Mouse (Mus musculus) fat pad, adult 2 months (tissue): ENCODE data around the gene Ddc.

ENCODE experiments used
- DNase-seq: peaks from one replicate; pipeline ENCODE4 v3.0.0-alpha.2; 2011; ENCODE audit warnings: low read depth, low spot score; ENCODE audit errors: extremely low read depth

Gene Ddc

GRCm38 (mm10) chr11:11850476-11851267, 47.3 kb downstream of the Ddc start:
- no peak for DNase-seq

DNA sequence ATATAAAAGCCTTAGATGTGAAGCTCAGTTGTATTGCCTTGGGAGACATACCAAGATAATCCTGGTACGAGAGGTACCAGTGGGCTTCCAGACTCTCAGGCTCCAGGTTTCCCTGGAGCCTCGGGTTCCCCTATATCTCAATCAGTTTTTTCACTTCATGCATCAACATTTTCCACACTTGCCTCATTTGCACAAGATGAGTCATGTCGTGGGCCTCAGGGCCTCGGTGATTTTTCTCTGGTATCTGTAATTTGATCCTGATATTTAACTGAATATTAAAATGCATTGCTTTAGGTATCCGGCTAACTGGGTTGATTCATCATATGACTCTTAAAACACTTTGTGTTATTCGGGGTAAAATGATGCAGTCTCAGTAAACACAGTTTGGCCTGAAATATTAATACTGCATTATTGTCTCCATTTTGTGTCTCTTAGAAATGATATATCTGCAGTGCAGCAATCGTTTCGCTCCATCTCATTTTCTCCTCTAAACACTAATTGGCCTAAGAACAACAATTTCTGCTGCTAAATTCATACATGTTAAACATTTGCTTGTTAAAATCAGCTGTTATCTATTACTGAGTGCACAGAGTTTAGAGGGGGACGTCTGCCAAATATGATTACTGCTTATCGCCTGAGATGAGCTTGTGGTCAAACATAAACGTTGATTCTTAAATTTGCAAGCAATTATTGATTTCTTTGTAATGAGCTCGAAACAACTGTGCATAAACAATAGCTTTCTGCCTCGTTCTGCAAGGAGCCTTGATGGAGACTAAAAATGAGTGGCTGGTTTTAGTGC, 48.2 kb downstream of the Ddc start:
- no peak for DNase-seq

DNA sequence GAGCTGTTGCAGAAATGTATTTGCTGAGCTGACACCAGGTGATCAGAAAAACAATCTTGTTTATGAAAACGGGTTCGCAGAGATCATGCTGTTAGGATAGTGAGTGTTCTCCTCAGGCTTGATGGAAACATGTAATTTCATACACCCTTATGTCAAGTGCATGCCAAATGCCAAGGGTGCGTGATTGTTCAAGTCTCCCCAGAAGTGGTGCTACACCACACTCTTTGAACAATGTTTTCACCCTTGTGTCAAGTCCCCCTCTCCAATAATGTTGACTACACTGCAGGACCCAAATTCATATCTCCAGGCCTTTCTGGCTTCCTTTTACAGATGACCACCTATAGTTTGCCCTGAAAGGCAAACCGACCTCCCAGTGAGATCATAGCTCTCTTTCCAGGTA, 49.5 kb downstream of the Ddc start:
- no peak for DNase-seq

GRCm38 (mm10) chr11:11845044-11845443, 52.9 kb downstream of the Ddc start:
- DNase-seq = no peak

- DNase-seq = no peak
These were observed 53.5 kb downstream of the Ddc start for GRCm38 (mm10) chr11:11844367-11844971.

DNA sequence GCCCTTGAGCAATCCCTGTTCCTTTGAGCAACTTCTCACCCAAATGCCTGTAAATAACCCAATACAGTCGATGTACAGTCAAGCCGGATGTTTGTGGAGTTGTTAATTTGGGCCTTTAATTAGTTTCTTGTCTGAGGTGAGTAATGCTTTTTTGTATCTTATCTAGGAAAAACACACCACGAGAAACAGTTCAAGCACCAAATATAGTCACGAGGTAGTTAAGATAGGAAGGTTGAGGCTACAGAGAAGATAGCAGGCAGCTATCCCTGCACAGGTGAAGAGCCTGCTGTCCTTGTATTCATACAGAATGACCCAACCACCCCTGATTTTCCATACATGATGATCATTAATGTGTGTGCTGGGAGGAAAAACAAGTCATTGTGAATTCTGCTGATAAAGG, 56.4 kb downstream of the Ddc start:
- DNase-seq = no peak

GRCm38 (mm10) chr11:11840746-11841145, 57.2 kb downstream of the Ddc start:
- no peak for DNase-seq

DNA sequence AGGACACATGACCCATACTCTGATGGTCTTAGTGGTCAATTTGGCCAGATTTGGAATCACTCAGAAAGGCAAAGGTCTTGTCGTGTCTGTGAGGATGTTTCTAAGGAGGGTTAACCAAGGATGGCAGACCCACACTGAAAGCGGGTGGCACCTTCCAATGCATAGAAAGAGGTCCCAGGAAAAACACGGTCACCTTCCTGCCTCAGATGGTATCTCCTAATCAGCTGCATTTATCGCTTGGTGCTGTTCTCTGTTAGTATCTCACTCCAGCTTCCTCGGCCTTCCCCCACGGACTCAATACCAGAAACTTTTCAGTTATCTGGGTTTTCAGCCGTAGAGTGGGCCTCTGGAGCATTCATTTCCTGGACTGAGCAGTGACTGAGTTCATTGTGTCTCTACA, 58.1 kb downstream of the Ddc start:
- no peak for DNase-seq

- DNase-seq = no peak
These were observed 60.6 kb downstream of the Ddc start for GRCm38 (mm10) chr11:11837384-11837783.

DNA sequence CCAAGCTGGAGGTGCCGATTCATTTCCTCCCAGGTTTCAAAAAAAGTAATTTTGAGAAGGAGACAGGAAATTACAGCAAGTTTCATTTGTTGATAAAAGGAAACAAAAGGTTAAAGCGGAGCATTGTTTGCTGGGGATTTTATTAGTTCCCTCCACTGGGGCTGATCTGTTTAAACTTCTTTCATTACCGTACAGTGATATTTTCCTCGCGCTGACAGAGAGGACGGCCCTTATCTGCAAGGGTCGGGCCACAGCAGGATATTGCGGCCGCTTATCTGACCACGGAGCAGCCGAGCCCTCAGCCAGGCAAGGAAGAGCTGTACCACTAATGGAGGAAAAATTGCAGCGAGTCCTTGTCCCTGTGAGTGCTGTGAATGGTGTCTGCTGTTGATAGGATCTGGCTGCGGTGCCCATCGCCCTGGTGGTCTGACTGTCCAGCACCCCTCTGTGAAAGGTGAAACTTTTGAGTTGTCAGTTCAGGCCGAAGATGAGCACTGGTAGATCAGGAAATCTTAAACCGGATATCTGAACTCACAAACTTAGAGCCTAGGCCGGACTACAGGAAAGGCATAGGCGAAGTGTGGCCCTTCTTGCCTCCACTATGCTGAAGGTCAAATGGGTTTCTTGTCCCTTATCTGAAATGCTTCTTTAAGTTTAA, 61.1 kb downstream of the Ddc start:
- no peak for DNase-seq

DNA sequence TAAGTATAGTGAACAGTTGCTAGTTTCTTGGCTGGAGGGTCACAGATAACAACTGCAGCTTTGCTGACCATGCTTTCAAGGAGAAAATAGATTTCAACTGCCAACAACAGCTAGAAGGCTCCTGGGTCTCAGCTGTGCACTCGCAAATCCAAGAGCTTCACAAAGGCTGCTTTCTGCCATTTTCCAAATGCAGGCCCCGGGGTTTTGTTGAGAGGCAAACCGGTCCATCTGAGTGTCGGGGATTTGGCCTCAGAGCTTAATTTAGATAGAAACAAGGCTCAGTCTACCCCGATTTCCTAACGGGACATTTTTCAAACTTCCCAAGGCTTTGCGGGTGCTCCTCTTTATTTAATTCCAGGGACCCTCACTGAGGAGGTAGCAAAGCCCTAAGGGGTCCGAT, 61.7 kb downstream of the Ddc start:
- DNase-seq = no peak

DNA sequence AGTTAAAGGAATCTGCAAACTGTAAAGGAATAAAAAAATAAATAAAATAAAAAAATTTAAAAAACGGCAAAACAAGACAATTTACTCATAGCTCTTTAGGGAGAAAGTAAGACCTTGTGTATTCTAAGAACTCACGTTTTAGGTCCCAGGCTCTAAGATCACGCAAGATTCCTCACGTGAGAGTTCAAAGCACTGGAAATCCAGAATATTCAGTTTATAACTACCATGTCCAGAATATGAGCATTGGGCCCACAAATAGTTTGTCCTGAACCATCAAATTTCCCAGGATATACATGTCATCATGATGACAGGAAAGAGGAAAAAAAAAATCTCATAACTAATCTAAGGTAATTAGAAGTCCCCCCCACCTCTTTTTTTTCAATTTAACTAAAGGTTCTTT, 62.2 kb downstream of the Ddc start:
- no peak for DNase-seq

DNA sequence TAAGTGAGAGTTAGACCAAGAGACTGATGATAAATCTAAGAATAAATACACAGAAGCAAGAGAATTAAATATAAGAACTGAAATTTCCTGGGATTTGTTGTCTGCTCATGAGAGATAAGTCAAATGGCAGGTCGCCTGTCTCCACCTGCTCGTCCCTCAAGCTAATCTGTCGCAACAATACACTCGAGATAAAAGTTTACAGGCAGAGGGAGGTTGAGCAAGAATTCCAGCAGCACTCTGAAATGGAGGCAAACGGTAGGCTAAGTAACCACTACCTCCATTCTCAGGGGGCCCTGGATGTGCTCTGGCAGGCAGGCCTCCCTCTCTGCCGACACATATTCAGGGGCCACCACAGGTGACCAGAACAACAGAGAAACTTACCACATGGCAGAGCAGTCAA, 62.6 kb downstream of the Ddc start:
- DNase-seq = no peak

DNA sequence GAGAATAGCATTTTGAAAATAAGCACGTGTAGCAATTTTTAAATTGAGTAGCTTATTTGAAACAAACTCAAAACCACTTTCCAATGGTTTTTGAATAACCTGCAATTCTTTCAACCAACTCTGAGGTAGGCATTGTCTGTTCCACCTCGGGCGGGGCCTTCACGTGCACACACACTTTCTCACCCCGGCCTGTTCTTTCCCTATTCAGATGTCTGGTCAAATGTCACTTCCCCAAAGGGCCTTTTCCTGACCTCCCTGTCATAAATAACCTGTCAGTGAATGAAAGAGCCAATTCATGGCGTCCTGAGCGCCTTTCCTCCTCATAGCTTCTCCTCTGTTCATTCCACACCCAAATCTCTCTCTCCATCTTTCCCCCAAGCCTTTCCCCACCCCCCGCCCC, 64.8 kb downstream of the Ddc start:
- no peak for DNase-seq

- no peak for DNase-seq
These were observed 65.2 kb downstream of the Ddc start for GRCm38 (mm10) chr11:11832755-11833084.

DNA sequence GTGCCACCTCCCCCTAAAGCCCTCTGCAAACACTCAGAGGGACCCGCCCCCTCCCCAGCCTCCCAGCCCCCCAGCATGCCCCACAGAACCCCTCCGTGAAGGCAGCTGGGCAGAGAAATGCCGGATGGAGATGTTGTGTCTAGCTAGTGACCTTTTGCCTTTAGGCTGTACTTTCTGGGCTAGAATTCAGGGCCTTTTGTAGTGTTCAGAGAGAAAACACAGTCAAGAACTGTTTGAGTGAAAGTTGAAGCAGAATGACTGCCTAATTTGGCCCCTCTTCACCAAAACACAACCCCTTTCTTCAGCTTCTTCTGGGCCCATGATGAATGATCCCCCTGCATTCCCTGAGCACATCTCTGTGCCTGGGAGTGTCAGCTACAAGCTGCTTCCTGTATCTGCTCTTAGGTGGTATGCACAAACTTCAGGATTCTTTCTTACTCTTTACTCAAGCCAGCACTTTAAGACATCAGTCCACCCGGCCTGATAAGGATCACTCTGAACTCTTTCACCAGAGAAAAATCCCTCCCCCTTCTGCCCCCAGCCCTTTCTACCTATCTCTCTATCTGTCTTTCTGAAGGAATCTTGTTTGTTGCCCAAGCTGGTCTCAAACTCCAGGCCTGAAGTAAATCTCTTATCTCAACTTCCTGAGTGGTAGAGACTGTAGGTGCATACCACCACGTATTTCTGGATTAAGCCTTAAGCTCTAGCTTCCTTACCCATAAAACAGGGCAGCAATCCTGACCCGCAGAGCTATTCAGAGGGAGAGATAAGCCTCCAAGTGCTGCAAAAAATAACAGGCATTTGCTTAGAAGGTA, 65.8 kb downstream of the Ddc start:
- no peak for DNase-seq

- DNase-seq = no peak
These were observed 66.4 kb downstream of the Ddc start for GRCm38 (mm10) chr11:11831526-11831925.

- no peak for DNase-seq
These were observed 67.0 kb downstream of the Ddc start for GRCm38 (mm10) chr11:11830884-11831495.

- no peak for DNase-seq
These were observed 68.6 kb downstream of the Ddc start for GRCm38 (mm10) chr11:11829161-11830000.
